Mouse (Mus musculus): ENCODE measurements around the gene Nckap5. TPM values are rescaled to one million over a fixed set of nuclear protein-coding genes. Genes with fewer than 3 reads are reported as not detected.

The Nckap5 gene
- total RNA-seq, 4 experiments from 2014 or later, result 6.8 to 11.7 (median 8.7) TPM

- DNase-seq (ENCODE audit: low spot score), result no peak
These were observed 65.0 kb downstream of the Nckap5 start for GRCm38 (mm10) chr1:126765506-126766170.

GRCm38 (mm10) chr1:126764201-126764600 lies 66.4 kb downstream of the Nckap5 start:
- DNase-seq (ENCODE audit: low spot score), result no peak

- DNase-seq (ENCODE audit: low spot score), result no peak
These were observed 67.4 kb downstream of the Nckap5 start for GRCm38 (mm10) chr1:126763192-126763591.

GRCm38 (mm10) chr1:126760386-126760785 lies 70.2 kb downstream of the Nckap5 start:
- DNase-seq (ENCODE audit: low spot score), result no peak

- DNase-seq (ENCODE audit: low spot score), result no peak
These were observed 74.9 kb downstream of the Nckap5 start for GRCm38 (mm10) chr1:126755682-126756081.

GRCm38 (mm10) chr1:126753611-126754010 lies 77.0 kb downstream of the Nckap5 start:
- no peak for DNase-seq (ENCODE audit: low spot score)

GRCm38 (mm10) chr1:126752247-126753037 lies 78.2 kb downstream of the Nckap5 start:
- no peak for DNase-seq (ENCODE audit: low spot score)

- DNase-seq (ENCODE audit: low spot score), result no peak
These were observed 79.5 kb downstream of the Nckap5 start for GRCm38 (mm10) chr1:126751137-126751536.

GRCm38 (mm10) chr1:126750156-126750555 lies 80.4 kb downstream of the Nckap5 start:
- DNase-seq (ENCODE audit: low spot score), result no peak

- DNase-seq (ENCODE audit: low spot score), result no peak
These were observed 82.7 kb downstream of the Nckap5 start for GRCm38 (mm10) chr1:126747914-126748313.

- DNase-seq (ENCODE audit: low spot score), result no peak
These were observed 85.0 kb downstream of the Nckap5 start for GRCm38 (mm10) chr1:126745482-126746136.

- no peak for DNase-seq (ENCODE audit: low spot score)
These were observed 85.8 kb downstream of the Nckap5 start for GRCm38 (mm10) chr1:126744631-126745305.

GRCm38 (mm10) chr1:126738291-126738640 lies 92.3 kb downstream of the Nckap5 start:
- no peak for DNase-seq (ENCODE audit: low spot score)

- peak; percentile 32 for DNase-seq (ENCODE audit: low spot score)
These were observed 92.9 kb downstream of the Nckap5 start for GRCm38 (mm10) chr1:126737554-126738290.

GRCm38 (mm10) chr1:126731691-126732090 lies 98.9 kb downstream of the Nckap5 start:
- DNase-seq (ENCODE audit: low spot score), result no peak

GRCm38 (mm10) chr1:126726400-126727055 lies 104.1 kb downstream of the Nckap5 start:
- no peak for DNase-seq (ENCODE audit: low spot score)

GRCm38 (mm10) chr1:126725628-126726367 lies 104.8 kb downstream of the Nckap5 start:
- no peak for DNase-seq (ENCODE audit: low spot score)

GRCm38 (mm10) chr1:126721917-126722316 lies 108.7 kb downstream of the Nckap5 start:
- DNase-seq (ENCODE audit: low spot score), result no peak

- DNase-seq (ENCODE audit: low spot score), result no peak
These were observed 110.8 kb downstream of the Nckap5 start for GRCm38 (mm10) chr1:126719733-126720348.

- DNase-seq (ENCODE audit: low spot score), result no peak
These were observed 124.0 kb downstream of the Nckap5 start for GRCm38 (mm10) chr1:126706611-126707010.
